Comparison of ENCODE assay signal across 8 mouse cellular contexts in genomic region chr9:44882436-44882980, GRCm38 (mm10). TPM values are rescaled to one million over a fixed set of nuclear protein-coding genes. Genes with fewer than 3 reads are reported as not detected.
A peak's percentile ranks its signal among the peaks of the same experiment; 100 is the strongest.
DNase-seq lines count a peak whose midpoint lies in the region; ATAC-seq and TF ChIP-seq lines count a peak whose summit lies in the region.

No protein-coding gene starts in this region.

- peak; percentile 95 for DNase-seq in heart, adult 11 months
- no peak for DNase-seq in heart, postnatal 25 days (ENCODE audit: low spot score)
- peak; percentile 44 to 47 for DNase-seq in layer of hippocampus, postnatal 36 days
- peak; percentile 42 to 49 for DNase-seq in spleen, adult 2 months (ENCODE audit: low read depth in 1 of 2, low spot score in 2 of 2)

- no peaks in the 10 kb centered on the region for H3K36me3 ChIP-seq in forebrain, embryonic 15.5 days
- H3K36me3 ChIP-seq in hindbrain, embryonic 12.5 days, result no peaks in the 10 kb centered on the region
- H3K36me3 ChIP-seq in spleen, adult 2 months (ENCODE audit: control insufficient read depth, insufficient read depth, low read length), result no peaks in the 10 kb centered on the region

- H3K9me3 ChIP-seq in forebrain, embryonic 15.5 days, result no peaks in the 10 kb centered on the region
- H3K9me3 ChIP-seq in hindbrain, embryonic 12.5 days (replicated peaks), result no peaks in the 10 kb centered on the region

- no peak for TF ChIP-seq CTCF in spleen, adult 2 months (IDR thresholded peaks at IDR 0.05; ENCODE audit: extremely low read depth, insufficient read depth, insufficient read length, insufficient replicate concordance)

- ATAC-seq in cerebellum, adult (ENCODE audit: insufficient number of reproducible peaks, low FRiP score, low TSS enrichment), result peak; percentile 12; the same call in 1 of the 2 replicates
- peak; percentile 62 for ATAC-seq in forebrain, embryonic 15.5 days (replicated peaks)
- peak; percentile 72 for ATAC-seq in hindbrain, embryonic 12.5 days (ENCODE audit: low FRiP score)
- peak; percentile 73 for ATAC-seq in megakaryocyte-erythroid progenitor cell, adult 5-6 weeks (replicated peaks; ENCODE audit: low FRiP score, low TSS enrichment, poor library complexity, severe bottlenecking)

- TF ChIP-seq POLR2A in spleen, adult 2 months (IDR thresholded peaks at IDR 0.05; ENCODE audit: low read depth, low read length), result no peak

- H3K27me3 ChIP-seq in forebrain, embryonic 15.5 days, result no peaks in the 10 kb centered on the region
- no peaks in the 10 kb centered on the region for H3K27me3 ChIP-seq in hindbrain, embryonic 12.5 days
- no peaks in the 10 kb centered on the region for H3K27me3 ChIP-seq in spleen, adult 2 months (ENCODE audit: control insufficient read depth, insufficient read depth, low read length)

- WGBS in forebrain, embryonic 15.5 days, result under 1% methylated on average over 26 of the region's 27 CpGs
- WGBS in hindbrain, embryonic 12.5 days, result under 1% methylated on average over 26 of the region's 27 CpGs
- WGBS in spleen, adult 2 months, result under 1% methylated on average over 26 of the region's 27 CpGs

- H3K9ac ChIP-seq in forebrain, embryonic 15.5 days (replicated peaks), result peak overlapping the region; percentile 77
- H3K9ac ChIP-seq in hindbrain, embryonic 12.5 days, result peak overlapping the region; percentile 86

- H3K27ac ChIP-seq in forebrain, embryonic 15.5 days (replicated peaks), result peak overlapping the region; percentile 99
- H3K27ac ChIP-seq in hindbrain, embryonic 12.5 days, result peak overlapping the region; percentile 100
- no peak overlapping the region for H3K27ac ChIP-seq in spleen, adult 2 months (ENCODE audit: insufficient read depth, low read length)

- intact Hi-C loops in heart, postnatal 25 days (cut with DNase I), result loop anchor here (1.0 to 5.0 kb wide), 2 partner anchors 41 to 110 kb away; no protein-coding TSS in a partner anchor

- peak overlapping the region; percentile 85 for H3K4me2 ChIP-seq in forebrain, embryonic 15.5 days (replicated peaks)
- peak overlapping the region; percentile 82 for H3K4me2 ChIP-seq in hindbrain, embryonic 12.5 days (replicated peaks)

- H3K4me1 ChIP-seq in forebrain, embryonic 15.5 days, result peaks cover 31% of the 10 kb centered on the region
- H3K4me1 ChIP-seq in hindbrain, embryonic 12.5 days, result peaks cover 31% of the 10 kb centered on the region
- H3K4me1 ChIP-seq in spleen, adult 2 months (ENCODE audit: control insufficient read depth, insufficient read depth, insufficient read length), result peaks cover 4% of the 10 kb centered on the region; the same call in 1 of the 2 replicates

- H3K4me3 ChIP-seq in forebrain, embryonic 15.5 days, result peak overlapping the region; percentile 62
- peak overlapping the region; percentile 68 for H3K4me3 ChIP-seq in hindbrain, embryonic 12.5 days
- H3K4me3 ChIP-seq in spleen, adult 2 months (ENCODE audit: extremely low read depth, insufficient read depth, insufficient read length), result peak overlapping the region; percentile 68

RNA-seq across cellular contexts. Expression of gene Kmt2a, which starts 1.4 kb away (rescaled TPM):
- 10 to 100 TPM; 23.2 to 28.1 TPM for total RNA-seq in heart, postnatal 25 days (2021)
- 30.3 and 31.6 TPM in 2 replicates for polyA plus RNA-seq in forebrain, embryonic 15.5 days (2015; fragmentation: Nextera tagmentation; extraction: Ambion mirVana)
- 29.5 and 33.2 TPM in 2 replicates for polyA plus RNA-seq in hindbrain, embryonic 12.5 days (2016; fragmentation: Nextera tagmentation; extraction: Ambion mirVana)
- 10 to 100 TPM; 61.3 to 78.3 TPM for total RNA-seq in layer of hippocampus, postnatal 36 days (2021)
- total RNA-seq in megakaryocyte-erythroid progenitor cell, adult 5-6 weeks (2014; fragmentation: Nextera tagmentation), result 97.4 and 110 TPM in 2 replicates
- total RNA-seq in megakaryocyte-erythroid progenitor cell, adult 5-6 weeks (2017), result 14.0 and 23.6 TPM in 2 replicates
- polyA plus RNA-seq in spleen, adult 2 months (2012; rRNA removed), result 36.8 and 38.4 TPM in 2 replicates

RNA-seq across cellular contexts. Expression of gene Atp5l, which starts 38.0 kb away (rescaled TPM):
- 1,000 to 10,000 TPM; 1,628 to 1,660 TPM for total RNA-seq in heart, postnatal 25 days (2021)
- 730 and 763 TPM in 2 replicates for polyA plus RNA-seq in forebrain, embryonic 15.5 days (2015; fragmentation: Nextera tagmentation; extraction: Ambion mirVana)
- polyA plus RNA-seq in hindbrain, embryonic 12.5 days (2016; fragmentation: Nextera tagmentation; extraction: Ambion mirVana), result 489 and 578 TPM in 2 replicates
- total RNA-seq in layer of hippocampus, postnatal 36 days (2021), result 100 to 1,000 TPM; 339 to 375 TPM
- total RNA-seq in megakaryocyte-erythroid progenitor cell, adult 5-6 weeks (2014; fragmentation: Nextera tagmentation), result 751 and 827 TPM in 2 replicates
- 149 and 255 TPM in 2 replicates for total RNA-seq in megakaryocyte-erythroid progenitor cell, adult 5-6 weeks (2017)
- polyA plus RNA-seq in spleen, adult 2 months (2012; rRNA removed), result 65.8 and 79.4 TPM in 2 replicates

Comparison
In these comparisons a context has a peak if more than half of its experiments do, and no peak if none do; other contexts are left out.
1. ATAC-seq: peak in every context shown above with its lines; median percentile 73 in megakaryocyte-erythroid progenitor cell, adult 5-6 weeks; 72 in hindbrain, embryonic 12.5 days; 62 in forebrain, embryonic 15.5 days; 12 in cerebellum, adult.